Mouse (Mus musculus): Measurements from ENCODE around the gene Gna14. TPM values are rescaled to one million over a fixed set of nuclear protein-coding genes. Genes with fewer than 3 reads are reported as not detected.

Gna14 gene
- total RNA-seq, 2 experiments from 2014 or later = 37.0 to 56.3 TPM

GRCm38 (mm10) chr19:16510343-16511080 is 75.0 kb downstream of the Gna14 start:
- no peak for DNase-seq (ENCODE audit: low spot score in 2 of 2)

GRCm38 (mm10) chr19:16511081-16511420 is 75.5 kb downstream of the Gna14 start:
- DNase-seq (ENCODE audit: low spot score in 2 of 2) = no peak

DNA sequence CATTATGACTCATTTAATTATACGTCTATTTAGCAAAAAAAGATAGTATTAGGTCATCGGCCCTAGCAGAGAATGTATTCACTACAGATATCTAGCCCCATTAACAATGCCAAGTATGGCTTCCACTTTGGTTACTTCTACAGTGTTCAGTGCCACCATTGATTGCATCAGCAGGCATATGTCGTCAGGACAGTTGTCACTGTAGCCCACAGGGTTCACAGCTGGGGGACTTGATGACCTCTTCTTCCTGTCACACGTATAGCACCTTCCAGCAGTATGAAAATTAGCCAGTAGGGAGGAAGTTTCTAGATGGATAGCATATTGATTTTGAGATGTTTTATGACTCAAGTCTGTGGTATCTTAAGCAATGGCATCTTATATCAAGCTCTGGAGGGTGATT is 78.6 kb downstream of the Gna14 start:
- DNase-seq (ENCODE audit: low spot score in 2 of 2) = no peak

DNA sequence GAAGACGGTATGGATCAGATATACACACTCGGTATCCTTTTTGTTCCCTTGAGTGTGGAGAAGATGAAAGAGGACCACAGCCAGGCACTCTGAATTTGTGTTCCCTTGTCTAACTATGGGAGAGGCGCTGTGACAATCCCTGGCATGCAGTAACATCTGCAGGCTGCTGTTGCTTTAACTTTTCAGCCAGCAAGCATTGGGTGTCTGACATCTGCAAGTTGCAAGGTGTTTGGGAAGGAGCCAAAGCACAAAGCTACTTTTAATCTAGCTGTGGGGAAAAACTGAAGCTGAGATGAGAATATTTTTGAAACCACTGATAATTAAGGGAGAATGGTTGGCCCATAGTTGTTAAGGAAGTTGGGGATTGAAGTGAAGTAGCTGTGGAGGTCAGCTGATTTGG is 83.0 kb downstream of the Gna14 start:
- DNase-seq (ENCODE audit: low spot score in 2 of 2) = no peak

- DNase-seq (ENCODE audit: low spot score in 2 of 2) = no peak
Measured at GRCm38 (mm10) chr19:16520608-16521007, 85.0 kb downstream of the Gna14 start.

DNA sequence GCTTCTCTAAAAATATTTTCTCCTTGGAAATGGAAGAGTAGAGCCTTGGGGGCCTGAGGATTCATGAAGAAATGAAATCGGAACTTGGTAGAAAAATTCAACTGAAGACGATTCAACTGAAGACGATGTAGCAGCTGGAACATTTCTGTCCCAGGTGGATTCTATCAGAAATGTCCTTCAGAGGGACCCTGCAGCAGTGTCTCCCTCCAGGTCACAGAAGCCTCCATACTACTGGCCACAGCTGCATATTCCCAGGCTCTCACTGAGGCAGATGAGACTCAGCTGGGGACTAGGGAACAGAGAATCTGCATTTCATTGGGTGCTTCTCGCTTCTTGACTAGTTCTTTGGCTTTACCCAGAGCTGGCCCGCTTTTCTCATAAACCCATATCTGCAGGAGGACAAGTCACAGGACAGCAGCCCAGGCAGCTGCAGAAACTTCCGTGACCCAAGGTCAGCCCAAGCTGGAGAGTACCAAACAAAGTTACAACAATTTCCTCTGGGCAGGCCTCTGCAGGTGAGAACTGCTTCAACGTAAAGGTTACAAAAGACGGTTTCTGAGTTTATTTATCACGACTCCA is 90.8 kb downstream of the Gna14 start:
- DNase-seq (ENCODE audit: low spot score in 2 of 2) = no peak

GRCm38 (mm10) chr19:16527031-16527430 is 91.5 kb downstream of the Gna14 start:
- no peak for DNase-seq (ENCODE audit: low spot score in 2 of 2)

GRCm38 (mm10) chr19:16528225-16528828 is 92.8 kb downstream of the Gna14 start:
- no peak for DNase-seq (ENCODE audit: low spot score in 2 of 2)

- DNase-seq (ENCODE audit: low spot score in 2 of 2) = peak; percentile 21 to 45
Measured at GRCm38 (mm10) chr19:16529293-16529920, 93.8 kb downstream of the Gna14 start.

GRCm38 (mm10) chr19:16529999-16530398 is 94.4 kb downstream of the Gna14 start:
- no peak for DNase-seq (ENCODE audit: low spot score in 2 of 2)

GRCm38 (mm10) chr19:16534311-16534710 is 98.7 kb downstream of the Gna14 start:
- no peak for DNase-seq (ENCODE audit: low spot score in 2 of 2)

DNA sequence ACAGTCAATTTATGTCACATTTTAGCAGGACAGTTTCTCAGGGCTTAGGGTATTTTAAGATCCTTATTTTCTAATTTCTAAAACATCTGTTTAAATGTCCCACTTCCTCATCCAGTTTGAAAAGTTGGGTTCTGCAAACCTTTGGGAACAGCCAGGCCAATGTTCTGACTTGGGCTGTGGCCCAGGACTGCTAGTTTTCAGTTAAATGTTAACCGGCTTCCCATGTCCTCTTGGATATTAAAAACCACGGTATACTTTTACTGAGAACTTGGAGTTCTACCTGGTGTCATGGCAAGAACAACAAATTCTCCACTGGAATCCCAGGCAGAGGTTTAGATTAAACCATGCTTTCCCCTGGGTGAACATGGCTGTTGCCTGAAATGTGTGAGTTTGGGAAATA is 102.9 kb downstream of the Gna14 start:
- no peak for DNase-seq (ENCODE audit: low spot score in 2 of 2)

DNA sequence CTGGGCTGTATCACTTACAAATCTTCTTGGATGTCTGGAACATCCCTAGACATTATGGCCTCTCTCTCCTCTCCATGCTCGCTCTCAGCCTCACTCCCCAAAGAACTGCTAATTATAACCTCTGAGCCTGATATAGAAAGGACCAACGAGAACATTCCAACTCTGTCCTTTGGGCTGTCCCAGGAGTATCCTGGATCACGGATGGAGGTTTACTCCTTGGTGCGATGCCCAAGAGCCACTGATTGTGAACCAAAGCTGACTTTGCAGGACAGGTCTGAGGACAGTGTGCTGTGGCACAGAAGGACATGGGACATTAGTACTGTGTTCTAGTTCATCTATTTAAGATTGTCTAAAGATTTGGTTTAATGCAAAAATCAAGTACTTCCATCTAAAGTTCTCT is 108.1 kb downstream of the Gna14 start:
- DNase-seq (ENCODE audit: low spot score in 2 of 2) = no peak

- no peak for DNase-seq (ENCODE audit: low spot score in 2 of 2)
Measured at GRCm38 (mm10) chr19:16556988-16557387, 121.4 kb downstream of the Gna14 start.

GRCm38 (mm10) chr19:16557971-16558370 is 122.4 kb downstream of the Gna14 start:
- no peak for DNase-seq (ENCODE audit: low spot score in 2 of 2)

DNA sequence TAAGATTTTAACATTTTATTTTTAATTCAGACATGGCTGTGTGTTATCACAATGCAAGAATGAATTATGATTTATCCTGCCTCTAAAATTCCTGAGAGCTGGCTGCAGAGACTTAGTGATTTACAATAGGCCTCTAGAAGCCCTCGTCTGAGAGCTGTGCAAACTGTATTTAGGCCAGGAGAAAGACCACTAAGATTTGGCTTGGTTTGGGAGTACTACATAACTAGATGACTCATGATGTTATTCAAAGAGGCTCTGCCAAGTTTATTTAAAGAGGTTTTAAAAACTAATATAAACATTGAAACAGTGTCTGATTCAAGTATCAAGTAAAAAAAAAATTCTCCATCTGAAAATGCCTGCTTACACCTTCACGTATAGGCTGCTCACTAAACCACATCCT is 123.0 kb downstream of the Gna14 start:
- no peak for DNase-seq (ENCODE audit: low spot score in 2 of 2)

- DNase-seq (ENCODE audit: low spot score in 2 of 2) = no peak
Measured at GRCm38 (mm10) chr19:16559243-16559896, 123.8 kb downstream of the Gna14 start.

- no peak for DNase-seq (ENCODE audit: low spot score in 2 of 2)
Measured at GRCm38 (mm10) chr19:16562676-16563075, 127.1 kb downstream of the Gna14 start.

- DNase-seq (ENCODE audit: low spot score in 2 of 2) = no peak
Measured at GRCm38 (mm10) chr19:16576790-16577189, 141.2 kb downstream of the Gna14 start.

DNA sequence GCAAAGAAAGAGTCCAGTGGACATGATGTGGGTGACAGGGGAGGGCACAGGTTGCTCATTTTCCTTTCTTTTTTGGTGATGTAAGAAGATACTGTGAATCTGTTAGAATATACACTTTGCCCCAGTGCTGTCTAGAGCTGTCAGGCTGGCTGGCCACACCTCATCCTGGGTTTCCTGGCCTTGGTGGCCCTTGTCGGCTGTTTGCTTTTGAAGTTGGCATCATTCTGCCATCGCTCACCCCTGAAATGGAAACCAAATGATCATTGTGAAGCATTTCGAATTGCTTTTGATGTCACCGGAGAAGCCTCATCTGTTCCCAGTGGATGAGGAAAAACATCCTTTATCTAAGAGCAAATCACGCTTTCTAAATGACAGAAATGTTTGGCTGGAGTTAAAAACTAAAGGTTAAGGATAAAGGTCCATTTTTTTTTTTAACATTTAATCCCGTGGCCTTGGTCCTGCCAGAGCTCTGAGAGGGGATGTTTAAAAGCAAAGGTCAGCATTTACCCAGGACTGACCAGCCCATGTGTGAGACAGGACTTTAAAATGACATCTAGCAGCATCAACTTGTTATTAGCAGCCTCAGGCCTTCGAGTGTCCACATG is 144.2 kb downstream of the Gna14 start:
- DNase-seq (ENCODE audit: low spot score in 2 of 2) = no peak

DNA sequence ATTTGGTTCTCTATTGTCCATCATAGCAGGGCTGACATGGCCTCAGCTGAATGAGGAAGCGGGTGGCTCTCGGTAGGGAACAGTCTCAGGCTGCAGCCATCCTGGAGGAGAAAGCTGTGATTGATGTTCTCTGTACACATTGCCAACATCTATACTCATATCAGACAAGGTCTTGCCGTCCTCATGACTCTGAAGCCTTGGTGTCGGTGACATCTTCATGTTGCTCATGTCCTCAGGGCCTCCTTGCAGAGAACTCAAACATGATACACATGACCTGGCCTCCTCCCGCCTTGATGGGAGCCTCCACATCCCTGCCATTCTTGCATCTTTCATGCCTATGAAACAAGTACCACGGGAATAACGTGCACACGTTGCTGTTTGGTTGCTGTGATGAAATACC is 144.9 kb downstream of the Gna14 start:
- DNase-seq (ENCODE audit: low spot score in 2 of 2) = no peak

All from adrenal gland, adult 18-20 months (tissue).